Mouse (Mus musculus) limb, embryonic 15.5 days (tissue): ENCODE measurements around the gene Csmd2. TPM values are rescaled to one million over a fixed set of nuclear protein-coding genes. Genes with fewer than 3 reads are reported as not detected.

Source experiments
- ATAC-seq: fragments of 200-750 bp; cut with Nextera tagmentation; 2 replicates; pipeline ENCODE4 v1.8.0; 2017; ENCODE audit warnings: low read depth, moderate TSS enrichment; ENCODE audit not compliant: insufficient number of reproducible peaks, low FRiP score, low TSS enrichment
- H3K27ac ChIP-seq: fragments of 300-500 bp; sonication (generic); 2 replicates; pipeline ENCODE4 v1.5.1; 2015; ENCODE audit warnings: moderate library complexity, mild to moderate bottlenecking, inconsistent platforms
- H3K27me3 ChIP-seq: fragments of 300-500 bp; sonication (generic); 2 replicates; pipeline ENCODE4 v1.6.1; 2015; ENCODE audit warnings: inconsistent platforms
- H3K36me3 ChIP-seq: fragments of 300-500 bp; sonication (generic); 2 replicates; pipeline ENCODE4 v1.6.1; 2015; ENCODE audit warnings: inconsistent platforms
- H3K4me1 ChIP-seq: fragments of 300-500 bp; sonication (generic); 2 replicates; pipeline ENCODE4 v1.6.1; 2015; ENCODE audit warnings: inconsistent platforms
- H3K4me2 ChIP-seq: fragments of 300-500 bp; sonication (generic); 2 replicates; pipeline ENCODE4 v1.6.1; 2015; ENCODE audit warnings: mild to moderate bottlenecking, inconsistent platforms
- H3K4me3 ChIP-seq: fragments of 300-500 bp; sonication (generic); 2 replicates; pipeline ENCODE4 v1.5.1; 2015; ENCODE audit warnings: mild to moderate bottlenecking, inconsistent platforms
- H3K9ac ChIP-seq: fragments of 300-500 bp; sonication (generic); 2 replicates; pipeline ENCODE4 v1.6.1; 2015; ENCODE audit warnings: inconsistent platforms
- H3K9me3 ChIP-seq: fragments of 300-500 bp; sonication (generic); 2 replicates; pipeline ENCODE4 v1.6.1; 2016; ENCODE audit warnings: inconsistent platforms
- WGBS: fragments of 180-500 bp; shearing (Covaris S2); methylation state at CpG from one replicate; pipeline ENCODE4 v1.1.7; 2015; 5-methylcytosine and 5-hydroxymethylcytosine counted together
- polyA plus RNA-seq: library from polyadenylated mRNA; unstranded; fragments of >200 nt; fragmentation: Nextera tagmentation; extraction: Ambion mirVana; gene quantifications from 2 replicates; pipeline ENCODE4 v1.2.1, GENCODE M21; 2015

Csmd2 gene
- 0.13 and 0.15 TPM in 2 replicates for polyA plus RNA-seq

- Histone ChIP-seq H3K27ac (no peak within 1 kb of the TSS), H3K9me3 (no peaks in the 10 kb centered on the region), H3K4me1 (peaks cover 23% of the 10 kb centered on the region), H3K4me2 (peak within 1 kb of the TSS; percentile 60), H3K9ac (no peak within 1 kb of the TSS), H3K36me3 (no peaks in the 10 kb centered on the region), H3K4me3 (peak within 1 kb of the TSS; percentile 36), H3K27me3 (peaks cover 78% of the 10 kb centered on the region)
- ATAC-seq: no peak
- WGBS: under 1% methylated on average over 49 of the region's 65 CpGs
Measured at GRCm38 (mm10) chr4:127987784-127988455, at the start of gene Csmd2. Gene Csmd2 (plus strand): TSS chr4:127987857.

GRCm38 (mm10) chr4:127947696-127948095 is 40.0 kb upstream of the Csmd2 start:
- H3K4me2 ChIP-seq: no peak overlapping the region
- 79% methylated on average over 2 of the region's 2 CpGs for WGBS
- H3K27ac ChIP-seq: no peak overlapping the region
- H3K27me3 ChIP-seq: no peaks in the 10 kb centered on the region
- H3K9ac ChIP-seq: no peak overlapping the region
- ATAC-seq: no peak
- H3K4me3 ChIP-seq: no peak overlapping the region
- no peaks in the 10 kb centered on the region for H3K9me3 ChIP-seq
- H3K4me1 ChIP-seq: no peaks in the 10 kb centered on the region
- H3K36me3 ChIP-seq: no peaks in the 10 kb centered on the region

GRCm38 (mm10) chr4:127953006-127953710 is 34.5 kb upstream of the Csmd2 start:
- no peaks in the 10 kb centered on the region for H3K27me3 ChIP-seq
- H3K9ac ChIP-seq: no peak overlapping the region
- WGBS: 42% methylated on average over 10 of the region's 10 CpGs
- no peak for ATAC-seq
- H3K4me1 ChIP-seq: 0 out of 2 replicates have a peak, but pooled peaks cover 3% of the 10 kb centered on the region
- no peaks in the 10 kb centered on the region for H3K36me3 ChIP-seq
- H3K9me3 ChIP-seq: no peaks in the 10 kb centered on the region
- no peak overlapping the region for H3K4me2 ChIP-seq
- no peak overlapping the region for H3K27ac ChIP-seq
- no peak overlapping the region for H3K4me3 ChIP-seq

GRCm38 (mm10) chr4:127969101-127969500 is 18.6 kb upstream of the Csmd2 start:
- no peaks in the 10 kb centered on the region for H3K9me3 ChIP-seq
- no peak overlapping the region for H3K4me3 ChIP-seq
- no peaks in the 10 kb centered on the region for H3K36me3 ChIP-seq
- H3K9ac ChIP-seq: no peak overlapping the region
- WGBS: 11% methylated on average over 7 of the region's 7 CpGs
- H3K4me2 ChIP-seq: no peak overlapping the region
- no peaks in the 10 kb centered on the region for H3K4me1 ChIP-seq
- no peak for ATAC-seq
- H3K27me3 ChIP-seq: peaks cover 51% of the 10 kb centered on the region
- no peak overlapping the region for H3K27ac ChIP-seq

GRCm38 (mm10) chr4:127970018-127970421 is 17.6 kb upstream of the Csmd2 start:
- Histone ChIP-seq H3K4me2 (no peak overlapping the region), H3K4me3 (no peak overlapping the region), H3K4me1 (no peaks in the 10 kb centered on the region), H3K36me3 (no peaks in the 10 kb centered on the region), H3K27ac (no peak overlapping the region), H3K9ac (no peak overlapping the region), H3K27me3 (peaks cover 51% of the 10 kb centered on the region), H3K9me3 (no peaks in the 10 kb centered on the region)
- WGBS: 5% methylated on average over 7 of the region's 7 CpGs
- no peak for ATAC-seq

- peaks cover 51% of the 10 kb centered on the region for H3K27me3 ChIP-seq
- no peak within 1 kb of the TSS for H3K27ac ChIP-seq
- no peak for ATAC-seq
- no peaks in the 10 kb centered on the region for H3K36me3 ChIP-seq
- no peaks in the 10 kb centered on the region for H3K9me3 ChIP-seq
- H3K9ac ChIP-seq: no peak within 1 kb of the TSS
- H3K4me2 ChIP-seq: no peak within 1 kb of the TSS
- 5% methylated on average over 39 of the region's 39 CpGs for WGBS
- H3K4me3 ChIP-seq: no peak within 1 kb of the TSS
- H3K4me1 ChIP-seq: no peaks in the 10 kb centered on the region
Measured at GRCm38 (mm10) chr4:127970901-127971868, 16.5 kb upstream of the Csmd2 start, which contains the start of gene CK137956. Gene CK137956 (minus strand): TSS chr4:127970951.

- Histone ChIP-seq H3K9ac (no peak overlapping the region), H3K27me3 (peaks cover 51% of the 10 kb centered on the region), H3K4me1 (no peaks in the 10 kb centered on the region), H3K27ac (no peak overlapping the region), H3K9me3 (no peaks in the 10 kb centered on the region), H3K4me3 (no peak overlapping the region), H3K36me3 (no peaks in the 10 kb centered on the region), H3K4me2 (no peak overlapping the region)
- ATAC-seq: no peak
- WGBS: 73% methylated on average over 3 of the region's 3 CpGs
Measured at GRCm38 (mm10) chr4:127972976-127973375, 14.7 kb upstream of the Csmd2 start.

GRCm38 (mm10) chr4:127981125-127981524 is 6.5 kb upstream of the Csmd2 start:
- no peaks in the 10 kb centered on the region for H3K36me3 ChIP-seq
- H3K9me3 ChIP-seq: no peaks in the 10 kb centered on the region
- WGBS: 79% methylated on average over 6 of the region's 6 CpGs
- no peak overlapping the region for H3K4me3 ChIP-seq
- H3K9ac ChIP-seq: no peak overlapping the region
- 0 out of 2 replicates have a peak, but pooled peaks cover 3% of the 10 kb centered on the region for H3K4me1 ChIP-seq
- no peak overlapping the region for H3K4me2 ChIP-seq
- H3K27me3 ChIP-seq: peaks cover 27% of the 10 kb centered on the region
- no peak overlapping the region for H3K27ac ChIP-seq
- no peak for ATAC-seq

- Histone ChIP-seq H3K9me3 (no peaks in the 10 kb centered on the region), H3K9ac (no peak overlapping the region), H3K27ac (no peak overlapping the region), H3K4me1 (peaks cover 23% of the 10 kb centered on the region), H3K27me3 (peaks cover 60% of the 10 kb centered on the region), H3K36me3 (no peaks in the 10 kb centered on the region), H3K4me3 (no peak overlapping the region), H3K4me2 (no peak overlapping the region)
- 86% methylated on average over 2 of the region's 2 CpGs for WGBS
- no peak for ATAC-seq
Measured at GRCm38 (mm10) chr4:127984426-127984825, 3.2 kb upstream of the Csmd2 start.

- Histone ChIP-seq H3K9me3 (no peaks in the 10 kb centered on the region), H3K36me3 (no peaks in the 10 kb centered on the region), H3K4me1 (peaks cover 23% of the 10 kb centered on the region), H3K4me3 (no peak overlapping the region), H3K27ac (no peak overlapping the region), H3K27me3 (peaks cover 75% of the 10 kb centered on the region), H3K4me2 (no peak overlapping the region), H3K9ac (no peak overlapping the region)
- no peak for ATAC-seq
- WGBS: 18% methylated on average over 10 of the region's 10 CpGs
Measured at GRCm38 (mm10) chr4:127985874-127986273, 1.8 kb upstream of the Csmd2 start.

- H3K4me2 ChIP-seq: 0 out of 2 replicates have a peak overlapping the region, but pooled peaks have one; percentile 1
- peaks cover 23% of the 10 kb centered on the region for H3K4me1 ChIP-seq
- H3K4me3 ChIP-seq: no peak overlapping the region
- no peak overlapping the region for H3K27ac ChIP-seq
- WGBS: 4% methylated on average over 24 of the region's 25 CpGs
- H3K27me3 ChIP-seq: peaks cover 78% of the 10 kb centered on the region
- ATAC-seq: no peak
- no peak overlapping the region for H3K9ac ChIP-seq
- H3K9me3 ChIP-seq: no peaks in the 10 kb centered on the region
- H3K36me3 ChIP-seq: no peaks in the 10 kb centered on the region
Measured at GRCm38 (mm10) chr4:127986491-127987075, 1.1 kb upstream of the Csmd2 start.
